Mouse (Mus musculus): Measurements from ENCODE around the gene Man1c1.

The Man1c1 gene

DNA sequence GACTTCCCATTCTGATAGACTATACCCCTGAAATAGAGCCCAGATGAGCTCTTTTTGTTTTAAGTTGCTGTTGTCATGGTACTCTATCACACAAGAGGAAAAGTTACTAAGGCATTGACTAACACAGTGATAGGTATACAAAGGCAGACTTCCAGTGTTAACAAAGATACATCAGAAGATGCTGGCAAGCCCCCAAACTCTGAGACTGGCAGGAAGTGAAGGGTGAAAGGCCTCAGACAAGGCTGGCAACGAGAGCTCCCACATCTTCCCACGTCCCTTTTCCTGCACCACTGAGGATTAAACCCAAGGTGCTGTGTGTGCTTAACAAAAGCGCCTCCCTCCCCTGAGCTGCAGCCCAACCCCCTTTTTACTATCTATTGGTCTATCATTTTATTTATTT lies 19.2 kb upstream of the Man1c1 start:
- no peak for DNase-seq

GRCm38 (mm10) chr4:134721076-134721475 lies 17.0 kb upstream of the Man1c1 start:
- DNase-seq = no peak

GRCm38 (mm10) chr4:134720371-134720770 lies 16.3 kb upstream of the Man1c1 start:
- no peak for DNase-seq

DNA sequence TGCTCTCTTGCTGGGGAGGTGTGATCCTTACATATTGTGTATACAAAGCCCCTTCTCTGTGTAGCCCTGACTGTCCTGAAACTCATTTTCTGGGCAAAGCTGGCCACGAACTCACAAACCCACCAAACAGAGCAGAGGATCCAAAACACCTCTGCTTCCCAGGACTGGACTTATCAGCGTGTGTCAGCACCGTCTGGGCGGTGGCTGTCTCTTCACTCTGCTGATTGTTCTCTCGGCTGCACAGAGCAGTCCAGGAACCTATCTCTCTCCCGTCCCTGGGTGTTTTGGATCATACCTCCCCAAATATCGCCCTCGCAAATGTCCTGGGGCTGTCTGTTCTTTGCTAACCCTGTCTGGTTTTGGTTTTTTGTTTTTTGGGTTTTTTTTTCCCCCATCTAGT lies 15.4 kb upstream of the Man1c1 start:
- no peak for DNase-seq

DNA sequence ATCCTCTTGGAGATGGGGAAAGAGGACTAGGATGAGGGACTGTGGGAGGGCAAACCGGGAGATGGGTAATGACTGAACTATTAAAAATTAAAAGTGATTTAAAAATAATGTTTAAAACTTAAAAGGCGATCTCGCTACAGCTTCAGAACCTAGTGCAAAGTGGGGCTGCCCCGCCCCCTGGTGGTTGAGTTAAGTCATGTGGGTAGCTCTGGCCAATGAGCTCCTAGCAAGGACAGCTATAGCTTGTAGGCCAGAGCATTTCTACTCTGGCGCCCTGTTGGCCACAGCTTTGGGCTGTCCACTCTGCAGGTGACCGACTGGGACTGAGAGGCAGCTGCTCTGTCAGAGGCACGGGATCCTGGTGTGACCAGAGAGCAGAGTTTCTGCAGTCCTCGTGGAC lies 9.8 kb upstream of the Man1c1 start:
- DNase-seq = peak; percentile 92

GRCm38 (mm10) chr4:134705311-134705710 lies 1.2 kb upstream of the Man1c1 start:
- DNase-seq = no peak

- DNase-seq = no peak
Measured at GRCm38 (mm10) chr4:134704590-134704989, 500 bp upstream of the Man1c1 start.

GRCm38 (mm10) chr4:134702981-134703834 lies 882 bp downstream of the Man1c1 start:
- peak; percentile 66 for DNase-seq

DNA sequence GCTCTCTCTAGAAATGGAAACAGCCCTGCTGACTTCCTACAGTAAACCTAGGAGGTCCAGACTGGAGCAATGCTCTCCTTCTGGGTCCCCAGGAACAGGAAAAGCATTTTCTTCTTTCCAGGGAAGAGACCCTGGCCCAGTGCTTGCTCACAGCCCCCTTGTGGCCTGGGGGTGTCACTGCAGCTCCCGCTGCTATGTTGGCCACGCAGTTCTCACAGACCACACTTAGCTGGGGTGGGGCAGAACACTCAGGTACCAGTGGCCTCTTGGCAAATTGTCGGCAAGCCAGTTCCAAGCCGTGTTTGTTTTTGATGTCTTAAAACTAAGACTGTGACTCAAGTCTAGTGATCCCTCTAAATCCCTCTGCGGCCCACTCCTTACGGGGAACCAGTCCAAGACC lies 2.2 kb downstream of the Man1c1 start:
- peak; percentile 82 for DNase-seq

DNA sequence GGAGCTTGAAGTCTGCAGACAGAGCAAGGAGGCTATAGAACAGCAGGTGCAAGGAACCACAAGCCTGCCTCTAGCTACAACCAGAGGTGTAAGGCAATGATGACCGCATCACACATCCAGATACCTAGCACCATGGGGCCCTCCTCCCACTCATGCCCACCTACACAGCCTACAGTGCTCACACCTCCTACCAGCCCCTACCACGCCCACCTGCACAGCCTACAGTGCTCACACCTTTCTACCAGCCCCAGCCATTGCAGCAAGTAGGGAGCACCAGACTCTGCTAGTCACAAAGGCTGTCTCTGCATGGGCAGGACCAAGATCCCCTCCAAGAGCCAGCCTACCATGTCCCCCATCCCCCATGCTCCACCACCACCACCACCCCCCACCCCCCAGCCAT lies 3.2 kb downstream of the Man1c1 start:
- no peak for DNase-seq

DNA sequence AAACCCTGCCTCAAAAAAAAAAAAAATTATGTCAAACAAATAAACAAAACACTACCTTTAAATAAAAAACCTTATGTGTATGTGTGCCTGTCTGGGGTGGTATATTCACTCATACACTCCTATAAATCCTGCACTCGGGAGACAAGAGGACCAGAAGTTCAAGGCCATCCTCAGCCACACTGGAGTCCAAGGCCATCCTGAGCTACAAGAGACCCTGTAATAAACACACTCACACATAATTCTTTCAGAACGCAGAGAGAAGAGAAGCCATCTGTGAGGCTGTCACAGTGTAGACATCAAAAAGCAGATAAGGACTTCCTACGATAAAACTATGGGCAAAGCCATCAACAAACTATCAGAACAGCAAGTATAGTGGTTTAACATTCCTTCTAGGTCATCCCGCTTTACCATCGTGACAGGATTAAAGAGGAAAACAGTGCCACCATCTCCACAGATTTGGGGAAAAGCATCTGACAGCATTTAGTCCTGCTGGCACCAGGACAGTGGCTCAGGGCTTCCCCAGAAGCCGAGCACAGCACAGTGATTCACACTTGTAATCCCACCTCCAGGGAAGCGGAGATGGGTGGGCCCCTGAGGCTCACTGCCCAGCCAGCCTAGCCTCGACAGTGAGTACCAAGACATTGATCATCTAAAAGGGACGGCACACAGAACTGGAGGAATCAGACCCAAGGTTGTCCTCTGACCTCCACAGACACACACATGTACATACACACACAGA lies 10.7 kb downstream of the Man1c1 start:
- DNase-seq = no peak

GRCm38 (mm10) chr4:134692388-134692787 lies 11.7 kb downstream of the Man1c1 start:
- no peak for DNase-seq

DNA sequence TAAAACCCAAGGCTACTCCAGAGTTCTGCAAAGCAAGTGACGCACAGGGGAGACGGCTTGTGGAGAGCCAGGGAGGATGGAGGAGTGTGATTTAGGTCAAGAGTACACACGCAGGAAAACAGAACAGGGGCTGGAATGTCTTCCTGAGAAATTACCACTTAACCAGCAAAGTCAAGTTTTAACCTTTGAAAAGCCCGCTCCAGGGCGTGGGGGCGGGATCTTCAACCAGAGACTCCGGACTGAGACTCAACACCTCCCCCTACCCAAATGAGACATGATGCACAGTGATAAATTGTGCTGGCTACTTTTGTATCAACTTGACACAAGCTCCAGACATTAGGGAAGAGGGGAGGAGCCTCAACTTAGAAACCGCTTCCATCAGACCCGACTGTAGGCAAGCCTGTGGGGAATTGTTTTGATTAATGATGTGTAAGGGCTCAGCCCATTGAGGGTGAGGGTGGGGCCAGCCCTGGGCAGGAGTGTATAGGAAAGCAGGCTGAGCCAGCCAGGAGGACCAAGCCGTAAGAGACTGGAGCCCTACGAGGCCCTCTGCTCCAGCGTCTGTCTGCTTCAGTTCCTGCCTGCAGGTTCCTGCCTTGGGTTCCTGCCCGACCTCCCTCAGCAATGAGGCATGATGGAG lies 17.9 kb downstream of the Man1c1 start:
- DNase-seq = no peak

GRCm38 (mm10) chr4:134684637-134685338 lies 19.3 kb downstream of the Man1c1 start:
- DNase-seq = no peak

- no peak for DNase-seq
Measured at GRCm38 (mm10) chr4:134683892-134684291, 20.2 kb downstream of the Man1c1 start.

DNA sequence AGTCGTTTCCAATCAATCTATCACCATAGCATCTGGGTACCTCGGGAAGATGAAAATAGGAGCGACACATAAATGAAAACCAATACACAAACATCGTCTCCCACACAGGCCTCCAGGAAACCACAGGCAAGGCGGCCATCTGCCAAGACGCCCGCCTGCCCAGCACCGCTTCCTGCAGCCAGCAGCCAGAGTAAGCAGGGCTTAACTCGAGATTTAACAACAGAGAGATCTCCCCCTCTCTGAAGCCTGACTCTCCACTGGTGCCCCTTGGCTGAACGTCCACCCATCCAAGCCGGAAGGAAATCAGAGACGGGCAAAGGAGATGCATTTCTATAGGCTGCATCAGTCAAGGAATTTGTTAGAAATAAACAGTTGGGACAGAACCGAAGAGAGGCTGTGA lies 21.1 kb downstream of the Man1c1 start:
- DNase-seq = no peak

- DNase-seq = no peak
Measured at GRCm38 (mm10) chr4:134682423-134682822, 21.7 kb downstream of the Man1c1 start.

GRCm38 (mm10) chr4:134681819-134682218 lies 22.3 kb downstream of the Man1c1 start:
- no peak for DNase-seq

DNA sequence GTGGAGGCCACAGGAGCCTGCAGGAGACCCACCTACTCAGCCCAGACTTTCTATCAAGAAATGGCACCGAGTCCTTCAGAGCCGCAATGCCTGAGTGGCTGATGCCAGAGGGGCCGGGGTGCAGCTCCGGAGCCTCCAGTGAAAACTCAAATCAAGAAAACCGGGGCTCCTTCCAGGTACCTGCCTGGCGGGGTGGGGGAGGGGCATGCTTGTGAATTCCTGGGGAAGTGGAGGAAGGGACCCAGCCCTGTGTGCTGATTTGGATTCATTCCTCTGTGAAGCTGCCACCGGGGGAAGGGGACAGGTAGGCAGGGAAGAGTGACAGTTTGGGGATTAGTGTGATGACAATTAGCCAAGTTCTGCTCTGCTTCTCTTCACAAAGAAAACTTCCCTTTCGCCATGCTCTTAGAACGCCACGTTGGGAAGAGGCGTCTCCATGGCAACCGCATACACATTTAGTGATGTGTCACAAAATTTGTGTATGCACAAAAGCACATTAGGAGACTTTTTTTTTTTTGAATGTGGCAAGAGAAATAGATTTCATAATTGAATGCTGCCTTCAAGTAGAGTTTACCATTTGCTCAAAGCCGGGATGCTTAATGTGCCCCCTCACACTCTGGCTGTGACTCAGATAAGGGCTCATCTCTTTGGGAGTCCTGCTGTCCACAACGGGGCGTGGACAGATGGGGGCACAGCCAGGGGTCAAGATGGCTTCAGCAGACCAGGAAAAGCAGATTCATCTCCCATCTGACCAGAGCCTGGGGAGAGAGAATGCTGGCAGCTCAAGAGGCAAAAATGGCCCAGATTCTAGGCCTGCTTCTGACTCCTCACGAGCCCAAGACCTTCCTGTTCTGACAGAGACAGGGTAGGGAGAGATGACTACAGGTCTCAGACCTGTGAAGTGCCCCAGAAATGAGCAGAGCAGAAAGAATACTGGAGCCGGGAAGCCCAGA lies 26.3 kb downstream of the Man1c1 start:
- no peak for DNase-seq

DNA sequence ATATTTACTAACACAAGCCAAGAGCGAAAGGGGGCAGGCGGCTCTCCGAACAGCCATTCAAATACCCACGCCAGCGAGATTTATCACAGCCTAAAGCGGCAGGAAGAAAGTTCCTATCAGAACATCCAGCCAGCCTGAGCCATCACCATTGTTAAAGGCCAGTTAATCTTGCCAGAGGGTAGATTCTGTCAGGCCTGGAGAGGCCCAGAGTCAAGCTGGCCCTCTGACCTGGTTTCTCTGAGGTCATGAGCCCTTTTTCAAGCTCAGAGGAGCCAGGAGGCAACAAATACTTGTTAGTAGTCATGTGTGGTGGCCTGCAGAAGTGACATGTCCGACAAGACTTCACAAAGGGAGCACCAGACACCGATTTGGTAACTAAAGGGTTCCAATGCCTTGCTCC lies 28.3 kb downstream of the Man1c1 start:
- DNase-seq = no peak

DNA sequence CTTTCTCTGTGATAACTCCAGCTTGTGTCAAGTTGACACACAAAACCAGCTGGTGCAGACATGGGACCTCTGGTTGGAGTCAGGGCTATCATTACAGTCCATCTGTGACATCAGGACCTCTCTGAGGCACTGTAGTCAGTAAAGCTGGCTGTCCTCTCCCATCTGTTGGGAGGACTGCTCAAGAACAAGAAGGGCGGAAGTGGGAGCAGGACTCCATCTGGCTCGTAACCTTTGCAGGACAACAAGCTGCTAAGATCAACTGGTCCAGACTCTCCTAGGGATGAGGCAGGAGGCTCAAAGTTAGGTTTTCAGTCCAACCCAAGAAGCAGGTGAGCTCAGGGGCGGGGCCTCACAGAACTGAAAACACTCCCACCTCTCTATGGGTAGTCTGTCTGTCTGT lies 29.1 kb downstream of the Man1c1 start:
- no peak for DNase-seq

GRCm38 (mm10) chr4:134673882-134674463 lies 30.1 kb downstream of the Man1c1 start:
- DNase-seq = no peak

All from thymus, postnatal 4 days (tissue).